Mouse (Mus musculus) kidney, postnatal 14 days (tissue): ENCODE measurements at regions not wholly inside any gene's neighbourhood (a gene's known extent, or its start where the extent isn't known, plus 50 kb on each side); places are given as distances from the start of the nearest gene placed in this dataset.
A peak's percentile ranks its signal among the peaks of the same experiment; 100 is the strongest.

Experiments used
- DNase-seq: peaks from one replicate; pipeline ENCODE4 v3.0.0; 2022; ENCODE audit warnings: mixed read lengths

- DNase-seq = peak; percentile 10
Measured at GRCm38 (mm10) chr2:133614672-133615071, 62.7 kb downstream of the Bmp2 start.

DNA sequence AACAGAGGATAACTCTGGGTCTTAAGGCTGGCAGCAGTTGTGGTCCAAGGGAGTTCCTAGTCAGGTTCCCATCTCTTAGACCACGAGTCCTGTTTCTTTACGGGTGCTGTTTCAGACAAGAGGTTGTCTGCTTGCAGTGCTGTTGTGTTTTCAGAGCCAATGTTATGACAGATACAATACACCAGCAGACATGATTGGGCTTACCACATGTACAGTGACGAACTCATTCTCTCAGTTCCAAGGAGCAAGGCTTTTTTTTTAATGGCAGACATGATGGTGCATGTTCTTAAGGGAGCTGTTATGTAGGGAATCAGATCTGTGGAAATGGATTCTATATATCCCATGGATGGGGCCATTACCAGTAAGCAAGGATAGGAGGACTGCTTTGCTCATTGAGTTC, 63.3 kb downstream of the Bmp2 start:
- DNase-seq = no peak

GRCm38 (mm10) chr2:133617317-133617835, 65.4 kb downstream of the Bmp2 start:
- no peak for DNase-seq

GRCm38 (mm10) chr2:133622523-133622922, 70.6 kb downstream of the Bmp2 start:
- no peak for DNase-seq

- no peak for DNase-seq
Measured at GRCm38 (mm10) chr2:133625542-133625941, 73.6 kb downstream of the Bmp2 start.

- no peak for DNase-seq
Measured at GRCm38 (mm10) chr2:133628874-133629273, 76.9 kb downstream of the Bmp2 start.

- no peak for DNase-seq
Measured at GRCm38 (mm10) chr2:133635434-133635833, 83.5 kb downstream of the Bmp2 start.

DNA sequence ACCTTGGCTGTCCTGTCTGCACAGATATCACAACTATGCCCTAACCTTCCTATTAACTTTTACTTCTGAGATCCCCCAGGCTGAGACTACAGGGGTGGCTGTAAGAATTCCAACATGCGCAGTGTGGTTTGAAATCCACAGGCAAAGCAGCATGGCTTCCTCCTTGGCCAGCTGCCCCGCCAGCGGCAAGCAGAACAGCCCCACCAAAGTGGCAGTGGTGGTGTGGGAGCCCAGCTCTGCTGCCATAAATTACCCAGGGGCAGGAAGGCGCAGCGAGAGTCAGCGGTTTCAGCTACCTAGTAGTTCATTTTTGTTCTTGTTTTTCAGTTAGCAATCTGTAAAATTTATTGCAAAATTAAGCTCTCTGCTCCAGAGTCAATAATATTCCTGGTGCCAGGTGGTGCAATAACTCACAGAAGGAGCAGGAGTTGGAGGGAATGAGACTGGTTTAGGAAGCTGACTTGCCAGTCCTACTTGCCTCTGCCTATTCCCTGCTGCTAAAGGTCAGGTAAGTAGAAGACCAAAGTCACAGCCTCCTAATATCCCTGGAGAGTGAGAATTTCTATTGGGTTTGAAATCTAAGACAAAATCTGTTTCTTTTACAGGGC, 98.0 kb downstream of the Bmp2 start:
- DNase-seq = no peak

DNA sequence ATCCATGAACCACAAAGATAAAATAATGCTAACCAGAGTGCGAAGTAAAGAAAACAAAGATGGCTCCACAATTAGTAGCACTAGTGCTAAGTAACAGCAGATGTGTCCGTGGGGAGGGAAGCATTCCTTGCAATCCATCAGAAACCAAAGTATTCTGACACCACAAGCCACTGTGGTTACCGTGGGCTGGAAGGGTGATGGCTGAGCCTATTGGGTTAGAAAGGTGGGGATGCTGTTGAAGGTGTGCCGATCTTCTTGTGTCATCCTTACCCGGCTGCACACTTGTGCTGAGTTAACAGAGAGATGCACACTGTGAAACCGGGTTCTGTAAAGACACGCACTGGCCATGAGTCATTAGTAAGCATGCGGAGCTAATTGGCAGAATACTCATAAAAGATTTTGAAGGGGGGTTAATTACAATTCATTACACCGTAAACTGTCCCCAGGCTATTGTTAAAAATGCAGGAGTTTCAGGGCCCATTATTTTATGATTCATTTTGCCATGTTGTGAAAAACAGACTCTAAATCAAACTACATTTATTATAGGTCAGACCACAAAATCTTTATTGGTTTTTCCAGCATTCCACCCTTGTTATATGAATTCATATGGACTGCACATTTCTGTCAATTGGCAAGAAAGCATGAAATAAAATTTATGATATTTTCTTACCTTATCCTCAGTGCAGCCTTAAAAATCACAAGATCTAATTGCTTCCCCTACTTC, 114.5 kb downstream of the Bmp2 start:
- DNase-seq = no peak

DNA sequence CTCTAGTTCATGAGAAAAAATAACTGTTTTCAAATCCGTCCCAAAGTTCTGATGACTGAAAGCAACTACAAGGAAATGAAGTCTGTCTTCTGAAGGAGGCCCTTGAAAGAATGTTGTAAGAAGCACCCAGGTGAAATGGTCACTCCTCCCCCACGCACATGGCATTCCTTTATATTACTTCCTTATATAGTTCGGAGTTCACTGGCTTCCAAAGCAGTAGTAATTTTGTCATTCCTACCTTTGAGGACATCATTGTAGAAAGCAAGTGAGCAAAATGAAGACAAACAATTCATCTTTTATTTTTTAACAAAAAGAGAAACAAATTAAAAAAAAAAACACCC, 115.1 kb downstream of the Bmp2 start:
- no peak for DNase-seq

DNA sequence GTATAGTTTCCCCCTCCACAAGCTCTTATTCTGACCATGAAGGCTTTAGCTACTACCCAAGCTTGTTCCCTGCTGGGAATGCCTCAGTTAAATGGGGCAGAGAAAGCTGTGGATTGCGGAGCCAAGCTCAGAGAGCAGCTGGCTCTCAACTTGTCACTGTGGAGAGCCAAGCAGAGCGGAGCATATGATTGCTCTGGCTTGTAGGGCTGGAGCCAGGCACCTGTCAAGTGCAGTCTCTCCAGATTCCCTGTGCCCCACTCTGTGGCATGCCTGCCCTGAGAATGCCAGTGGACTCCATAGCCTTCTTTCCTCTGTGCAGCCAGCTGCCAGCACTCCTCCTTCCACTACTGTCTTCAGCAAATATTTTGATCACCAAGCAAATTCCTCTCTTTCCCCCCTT, 117.9 kb downstream of the Bmp2 start:
- no peak for DNase-seq

- no peak for DNase-seq
Measured at GRCm38 (mm10) chr2:133671528-133671927, 119.6 kb downstream of the Bmp2 start.

DNA sequence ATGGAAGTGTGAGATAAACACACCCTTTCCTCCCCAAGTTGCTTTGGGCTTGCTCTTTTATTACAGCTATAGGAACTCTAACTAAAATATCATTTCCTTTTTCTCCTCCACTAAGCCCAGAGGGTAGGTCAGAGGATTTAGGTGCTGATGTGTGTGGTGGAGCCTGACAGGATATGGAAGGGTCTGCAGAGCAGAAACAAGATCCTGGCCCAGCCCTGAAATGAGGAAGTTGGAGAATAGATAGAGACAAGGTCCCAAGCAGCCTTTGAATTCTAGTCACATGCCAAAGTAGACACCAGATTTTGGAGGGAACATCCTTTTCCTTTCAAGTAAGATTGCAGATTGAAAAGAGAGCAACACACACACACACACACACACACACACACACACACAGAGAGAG, 132.4 kb downstream of the Bmp2 start:
- DNase-seq = no peak

GRCm38 (mm10) chr2:133688121-133688787, 136.3 kb downstream of the Bmp2 start:
- DNase-seq = no peak

- no peak for DNase-seq
Measured at GRCm38 (mm10) chr2:133688788-133689155, 136.8 kb downstream of the Bmp2 start.

- no peak for DNase-seq
Measured at GRCm38 (mm10) chr2:133708735-133709584, 157.0 kb downstream of the Bmp2 start.

DNA sequence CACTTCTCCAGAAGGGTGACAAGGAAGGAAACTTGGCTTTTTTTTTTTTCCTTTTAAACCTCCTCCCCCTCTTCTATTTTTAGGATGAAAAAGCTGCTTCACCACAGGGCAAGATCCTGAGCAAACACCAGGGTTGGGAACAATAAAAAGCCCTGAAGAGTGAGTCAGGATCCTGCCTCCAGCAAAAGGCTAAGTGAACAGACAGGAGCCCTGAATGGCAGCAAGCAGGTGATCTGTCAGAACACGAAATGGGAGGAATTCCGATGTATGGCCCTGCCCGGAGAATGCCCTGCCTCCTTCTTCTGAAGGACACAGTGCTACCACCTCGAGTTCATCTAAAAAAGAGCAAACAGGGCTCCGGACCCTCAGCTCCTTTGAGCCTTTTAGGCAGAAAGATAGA, 164.3 kb downstream of the Bmp2 start:
- DNase-seq = no peak

DNA sequence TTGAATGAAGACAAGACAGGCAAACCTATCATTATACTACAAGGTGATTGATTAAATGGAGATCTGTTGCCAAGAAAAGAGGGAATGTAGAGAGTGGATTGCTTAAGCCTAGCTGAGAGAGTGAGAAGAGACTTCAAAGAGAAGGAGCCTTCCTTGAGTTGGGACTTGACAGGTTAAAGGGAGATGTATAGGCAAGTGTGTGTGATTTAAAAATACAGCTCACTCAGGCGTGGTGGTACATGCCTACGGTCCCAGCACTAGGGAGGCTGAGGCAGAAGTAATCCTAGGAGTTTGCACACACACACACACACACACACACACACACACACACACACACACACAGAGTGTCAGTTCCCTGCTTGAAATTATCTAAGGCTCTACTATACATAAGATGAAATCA, 165.1 kb downstream of the Bmp2 start:
- DNase-seq = no peak

- DNase-seq = peak; percentile 9
Measured at GRCm38 (mm10) chr2:133724310-133724709, 172.4 kb downstream of the Bmp2 start.

DNA sequence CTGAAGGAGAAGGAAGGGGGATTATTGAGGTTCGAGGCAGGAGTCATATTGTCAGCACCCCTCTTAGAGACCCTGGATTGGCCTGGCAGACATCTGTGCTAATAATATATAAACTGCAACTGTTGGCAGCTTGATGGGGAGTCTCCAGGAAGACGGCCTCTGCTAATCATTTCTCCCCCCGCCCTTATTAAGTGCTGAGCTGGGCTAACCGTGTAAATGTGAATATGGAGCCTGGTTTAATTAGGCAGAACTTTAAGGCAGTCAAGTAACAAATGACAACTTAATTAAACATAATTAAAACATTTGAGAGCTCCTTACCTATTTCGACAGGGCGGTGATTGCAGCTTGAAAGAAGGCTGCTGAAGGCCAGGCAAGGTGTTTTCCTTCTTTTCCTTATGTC, 172.8 kb downstream of the Bmp2 start:
- DNase-seq = no peak

DNA sequence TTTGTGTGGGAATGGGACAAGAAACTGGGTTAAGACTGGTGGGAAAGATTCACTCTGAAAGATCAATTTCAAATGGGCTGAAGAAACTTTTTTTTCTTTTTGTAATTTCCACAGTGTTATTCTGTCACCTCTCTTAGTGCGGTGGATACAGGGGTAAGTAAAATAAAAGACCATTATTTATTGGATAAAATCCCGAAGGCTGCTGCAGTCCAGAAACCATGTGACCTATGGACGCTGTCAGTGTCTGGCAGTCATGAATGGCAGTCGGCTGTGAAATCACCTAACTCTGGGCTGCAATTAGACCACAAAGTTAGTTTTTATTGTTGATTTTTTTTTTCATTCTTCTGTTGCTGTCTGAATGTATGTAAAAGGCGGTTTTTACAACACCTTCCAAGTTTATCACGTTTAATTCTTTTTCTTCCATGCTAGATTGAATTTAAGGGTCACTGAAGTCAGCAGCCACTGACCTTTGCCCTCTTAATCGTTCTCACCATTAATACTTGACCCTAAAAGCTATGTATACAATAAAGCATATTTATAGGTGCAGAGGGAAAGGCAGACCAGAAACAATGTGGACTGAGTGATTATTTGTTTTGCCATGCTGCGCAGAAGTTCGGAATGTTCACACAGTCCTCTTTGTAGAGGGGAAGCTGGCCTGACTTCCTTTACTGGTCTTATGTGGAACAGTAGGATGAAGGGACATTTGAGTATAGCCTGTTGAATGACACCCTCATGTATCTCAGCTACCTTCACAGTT, 182.7 kb downstream of the Bmp2 start:
- DNase-seq = no peak

- no peak for DNase-seq
Measured at GRCm38 (mm10) chr2:133738839-133739430, 187.0 kb downstream of the Bmp2 start.
